Mouse (Mus musculus): ENCODE measurements around the gene Ifitm3. TPM values are rescaled to one million over a fixed set of nuclear protein-coding genes. Genes with fewer than 3 reads are reported as not detected.

Ifitm3 gene
- polyA plus RNA-seq, 1 experiment = 177 TPM

DNA sequence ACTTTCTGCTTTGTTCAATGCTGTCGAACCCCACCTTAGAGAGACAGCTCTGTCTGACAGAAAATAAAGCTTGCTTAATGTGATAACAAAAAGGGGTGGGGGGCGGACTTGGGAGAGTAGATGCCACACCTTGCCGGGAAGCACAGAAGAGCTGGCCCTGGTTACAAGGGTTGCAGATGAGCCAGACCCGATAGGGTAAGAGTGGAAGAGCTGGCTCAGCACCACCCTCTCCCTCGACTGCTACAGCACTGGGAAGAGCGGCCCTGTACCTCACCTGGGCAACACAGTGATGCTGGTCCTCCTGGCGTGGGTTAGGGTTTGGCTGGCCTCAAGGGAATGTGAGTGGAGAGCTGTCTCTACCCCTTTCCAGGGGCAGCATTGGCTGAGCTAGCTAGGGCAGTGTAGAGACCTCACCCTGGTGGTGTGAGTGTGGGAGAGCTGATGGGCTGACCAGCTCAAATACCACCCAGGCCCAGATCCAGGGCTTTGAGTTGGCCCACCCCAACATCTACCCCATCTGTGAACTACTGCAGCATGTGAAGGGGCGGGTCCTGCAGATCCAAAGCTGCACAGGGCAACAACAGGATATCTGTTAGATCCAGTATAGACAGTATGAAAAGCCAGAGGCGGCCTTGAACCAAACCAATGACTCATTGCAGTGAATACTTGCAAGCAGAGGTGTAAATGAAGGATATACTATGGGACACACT is 22.0 kb upstream of the Ifitm3 start:
- 77% methylated on average over 9 of the region's 9 CpGs for WGBS
- no peak overlapping the region for H3K4me3 ChIP-seq (ENCODE audit: extremely low read depth, insufficient read depth, insufficient read length)
- TF ChIP-seq POLR2A (IDR thresholded peaks at IDR 0.05; ENCODE audit: low read depth, low read length) = no peak
- no peak for TF ChIP-seq CTCF (IDR thresholded peaks at IDR 0.05; ENCODE audit: extremely low read depth, insufficient read depth, insufficient read length, insufficient replicate concordance)
- no peak for DNase-seq (ENCODE audit: low read depth in 1 of 2, low spot score in 2 of 2)
- no peaks in the 10 kb centered on the region for H3K36me3 ChIP-seq (ENCODE audit: control insufficient read depth, insufficient read depth, low read length)
- no peaks in the 10 kb centered on the region for H3K4me1 ChIP-seq (ENCODE audit: control insufficient read depth, insufficient read depth, insufficient read length)
- no peak overlapping the region for H3K27ac ChIP-seq (ENCODE audit: insufficient read depth, low read length)
- H3K27me3 ChIP-seq (ENCODE audit: control insufficient read depth, insufficient read depth, low read length) = no peaks in the 10 kb centered on the region

DNA sequence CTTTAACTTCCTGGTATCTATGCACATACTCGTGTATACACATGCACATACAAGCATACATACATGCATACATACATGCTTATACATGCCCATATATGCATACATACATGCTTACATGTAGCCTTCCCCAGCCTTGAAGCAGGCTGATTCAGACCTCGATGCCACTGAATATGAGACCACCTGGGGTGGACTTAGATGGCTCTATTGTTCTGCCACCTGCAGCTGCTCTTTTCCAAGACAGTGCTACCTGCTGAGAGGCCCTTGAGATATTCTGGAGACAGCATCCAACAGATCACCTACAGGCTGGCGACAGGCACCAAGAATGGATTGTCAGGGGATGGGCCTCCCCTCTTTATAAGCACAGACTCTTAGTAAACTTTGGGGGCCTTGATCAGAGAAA is 19.8 kb upstream of the Ifitm3 start:
- no peaks in the 10 kb centered on the region for H3K4me1 ChIP-seq (ENCODE audit: control insufficient read depth, insufficient read depth, insufficient read length)
- no peaks in the 10 kb centered on the region for H3K27me3 ChIP-seq (ENCODE audit: control insufficient read depth, insufficient read depth, low read length)
- no peak overlapping the region for H3K27ac ChIP-seq (ENCODE audit: insufficient read depth, low read length)
- TF ChIP-seq CTCF (IDR thresholded peaks at IDR 0.05; ENCODE audit: extremely low read depth, insufficient read depth, insufficient read length, insufficient replicate concordance) (no peak), POLR2A (IDR thresholded peaks at IDR 0.05; ENCODE audit: low read depth, low read length) (no peak)
- DNase-seq (ENCODE audit: low read depth in 1 of 2, low spot score in 2 of 2) = no peak
- no peaks in the 10 kb centered on the region for H3K36me3 ChIP-seq (ENCODE audit: control insufficient read depth, insufficient read depth, low read length)
- 75% methylated on average over 3 of the region's 3 CpGs for WGBS
- no peak overlapping the region for H3K4me3 ChIP-seq (ENCODE audit: extremely low read depth, insufficient read depth, insufficient read length)

DNA sequence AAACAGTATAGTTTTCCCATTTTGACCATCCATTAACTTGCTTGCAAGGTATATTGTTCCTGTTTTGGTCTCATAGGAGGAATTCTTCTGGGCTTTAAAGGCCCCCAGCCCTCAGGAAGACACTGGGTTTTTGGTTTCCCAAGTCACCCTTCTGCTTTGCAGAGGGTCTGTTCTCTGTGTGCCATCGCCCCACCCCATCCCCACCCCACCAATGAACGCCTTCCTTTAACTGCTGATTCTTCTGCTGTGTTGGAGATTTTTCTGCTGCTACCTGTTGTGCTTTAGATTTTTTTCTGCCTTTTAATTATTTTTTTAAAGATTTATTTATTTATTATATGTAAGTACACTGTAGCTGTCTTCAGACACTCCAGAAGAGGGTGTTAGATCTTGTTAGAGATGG is 18.3 kb upstream of the Ifitm3 start, which contains the start of gene Gm17387:
TSS of gene Gm17387 (plus strand) at position 301 of the 400 bp plus-strand sequence.
- Histone ChIP-seq H3K36me3 (ENCODE audit: control insufficient read depth, insufficient read depth, low read length) (no peaks in the 10 kb centered on the region), H3K4me1 (ENCODE audit: control insufficient read depth, insufficient read depth, insufficient read length) (no peaks in the 10 kb centered on the region)
- 97% methylated on average over 2 of the region's 2 CpGs for WGBS

DNA sequence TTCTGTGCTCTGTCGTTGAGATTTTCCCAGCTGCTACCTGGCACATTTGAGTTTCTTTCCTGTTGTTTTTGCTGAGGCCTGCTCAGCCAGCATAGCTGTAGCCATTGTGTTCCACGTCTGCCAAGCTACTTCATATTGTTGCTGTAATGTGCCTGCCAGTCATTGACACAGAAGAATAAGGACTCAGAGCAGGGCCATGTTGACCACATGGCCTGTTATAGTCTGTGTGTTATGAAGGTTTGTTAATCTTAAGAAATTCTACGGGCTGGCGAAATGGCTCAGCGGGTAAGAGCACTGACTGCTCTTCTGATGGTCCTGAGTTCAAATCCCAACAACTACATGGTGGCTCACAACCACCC is 16.1 kb upstream of the Ifitm3 start:
- no peak for TF ChIP-seq CTCF (IDR thresholded peaks at IDR 0.05; ENCODE audit: extremely low read depth, insufficient read depth, insufficient read length, insufficient replicate concordance)
- TF ChIP-seq POLR2A (IDR thresholded peaks at IDR 0.05; ENCODE audit: low read depth, low read length) = no peak
- 0 out of 2 replicates have a peak overlapping the region, but pooled peaks have one; percentile 10 for H3K27ac ChIP-seq (ENCODE audit: insufficient read depth, low read length)
- H3K4me1 ChIP-seq (ENCODE audit: control insufficient read depth, insufficient read depth, insufficient read length) = no peaks in the 10 kb centered on the region
- no peak for DNase-seq (ENCODE audit: low read depth in 1 of 2, low spot score in 2 of 2)
- WGBS = 79% methylated on average over 5 of the region's 5 CpGs
- H3K4me3 ChIP-seq (ENCODE audit: extremely low read depth, insufficient read depth, insufficient read length) = no peak overlapping the region
- no peaks in the 10 kb centered on the region for H3K27me3 ChIP-seq (ENCODE audit: control insufficient read depth, insufficient read depth, low read length)
- H3K36me3 ChIP-seq (ENCODE audit: control insufficient read depth, insufficient read depth, low read length) = no peaks in the 10 kb centered on the region

More for the DNA sequence above, 18.3 kb upstream of the Ifitm3 start, which contains the start of gene Gm17387:
- TF ChIP-seq CTCF (IDR thresholded peaks at IDR 0.05; ENCODE audit: extremely low read depth, insufficient read depth, insufficient read length, insufficient replicate concordance) = no peak
- no peak for TF ChIP-seq POLR2A (IDR thresholded peaks at IDR 0.05; ENCODE audit: low read depth, low read length)
- Histone ChIP-seq H3K27me3 (ENCODE audit: control insufficient read depth, insufficient read depth, low read length) (no peaks in the 10 kb centered on the region), H3K4me3 (ENCODE audit: extremely low read depth, insufficient read depth, insufficient read length) (no peak within 1 kb of the TSS), H3K27ac (ENCODE audit: insufficient read depth, low read length) (no peak within 1 kb of the TSS)
- no peak for DNase-seq (ENCODE audit: low read depth in 1 of 2, low spot score in 2 of 2)

DNA sequence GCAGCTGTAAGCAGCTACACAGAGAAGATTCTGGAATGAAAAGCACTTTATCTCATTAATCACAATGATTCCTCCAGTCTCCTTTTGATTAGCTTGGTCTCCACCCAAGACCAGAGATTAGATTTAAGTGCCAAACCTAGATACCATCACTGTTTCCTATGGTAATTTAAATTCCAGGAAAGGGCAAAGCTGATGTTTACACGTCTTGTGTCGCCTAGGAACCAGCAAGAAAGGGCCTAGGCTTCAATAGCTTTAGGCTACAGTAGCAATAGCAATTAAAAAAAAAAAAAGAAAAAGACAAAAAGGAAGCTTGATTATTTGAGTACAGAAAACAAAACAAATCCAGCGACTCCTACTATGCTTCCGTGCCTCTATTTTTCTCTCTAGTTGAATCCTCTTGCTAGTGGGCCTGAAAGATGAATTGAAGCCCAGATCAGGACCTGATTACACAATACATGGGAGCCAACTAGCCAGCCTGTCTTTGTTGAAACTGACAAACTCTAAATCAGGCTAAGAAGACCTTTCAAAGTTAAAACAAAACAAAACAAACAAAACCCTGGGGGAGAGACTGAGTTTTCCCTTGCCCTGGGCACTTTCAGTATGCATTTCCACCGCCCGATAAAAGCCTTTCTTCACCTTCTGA is 15.6 kb upstream of the Ifitm3 start:
- WGBS = 86% methylated on average over 6 of the region's 6 CpGs
- TF ChIP-seq CTCF (IDR thresholded peaks at IDR 0.05; ENCODE audit: extremely low read depth, insufficient read depth, insufficient read length, insufficient replicate concordance) = no peak
- no peak for TF ChIP-seq POLR2A (IDR thresholded peaks at IDR 0.05; ENCODE audit: low read depth, low read length)
- 0 out of 2 replicates have a peak overlapping the region, but pooled peaks have one; percentile 10 for H3K27ac ChIP-seq (ENCODE audit: insufficient read depth, low read length)

DNA sequence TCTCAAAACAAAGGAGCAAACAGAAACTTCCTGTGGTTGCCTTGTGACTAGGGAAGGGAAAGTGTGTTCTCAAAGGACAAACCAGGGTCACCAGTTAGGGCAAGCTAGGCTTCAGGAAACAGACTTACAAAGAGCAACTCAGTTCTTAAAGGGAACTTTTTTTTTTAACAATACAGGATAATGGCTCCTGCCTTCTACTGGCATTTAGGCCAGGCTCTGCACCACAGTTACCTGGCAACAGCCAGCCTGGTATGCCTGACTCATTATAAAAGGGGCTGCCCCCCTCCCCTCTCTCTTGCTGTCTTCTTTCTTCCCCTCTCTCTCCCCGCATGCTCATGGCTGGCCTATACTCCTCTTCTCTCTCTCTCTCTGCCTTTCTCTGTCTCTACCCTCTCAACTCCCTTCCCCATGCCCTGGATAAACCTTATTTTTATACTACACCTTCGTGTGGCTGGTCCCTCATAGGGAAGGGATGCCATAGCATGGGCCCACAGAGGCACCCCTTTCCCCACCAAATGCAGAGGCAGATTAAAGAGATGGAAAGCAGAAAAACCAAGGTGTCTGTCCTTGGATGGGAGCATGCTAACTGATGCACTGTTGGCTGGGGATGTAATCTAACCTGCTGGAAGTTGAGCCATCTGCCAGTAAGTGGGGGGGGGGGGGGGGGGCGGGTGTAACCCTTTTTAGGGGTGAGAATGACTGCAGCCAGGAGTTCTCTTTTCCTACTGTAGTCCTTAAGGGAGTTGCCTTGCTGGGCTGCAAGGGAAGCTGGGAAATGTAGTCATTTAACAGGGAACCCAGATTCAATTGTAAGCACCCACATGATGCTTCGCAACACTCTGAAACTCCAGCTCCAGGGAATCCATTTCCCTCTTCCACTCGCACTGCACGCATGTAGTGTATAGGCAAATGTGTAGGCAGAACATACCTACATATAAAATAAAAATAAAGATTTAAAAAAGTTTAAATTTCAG is 14.6 kb upstream of the Ifitm3 start:
- WGBS = 61% methylated on average over 6 of the region's 6 CpGs
- Histone ChIP-seq H3K4me1 (ENCODE audit: control insufficient read depth, insufficient read depth, insufficient read length) (no peaks in the 10 kb centered on the region; the same call in 1 of the 2 replicates), H3K27me3 (ENCODE audit: control insufficient read depth, insufficient read depth, low read length) (no peaks in the 10 kb centered on the region), H3K36me3 (ENCODE audit: control insufficient read depth, insufficient read depth, low read length) (no peaks in the 10 kb centered on the region), H3K27ac (ENCODE audit: insufficient read depth, low read length) (peak overlapping the region; percentile 60), H3K4me3 (ENCODE audit: extremely low read depth, insufficient read depth, insufficient read length) (no peak overlapping the region)
- no peak for DNase-seq (ENCODE audit: low read depth in 1 of 2, low spot score in 2 of 2)
- TF ChIP-seq CTCF (IDR thresholded peaks at IDR 0.05; ENCODE audit: extremely low read depth, insufficient read depth, insufficient read length, insufficient replicate concordance) (no peak), POLR2A (IDR thresholded peaks at IDR 0.05; ENCODE audit: low read depth, low read length) (no peak)

More for the DNA sequence above, 15.6 kb upstream of the Ifitm3 start:
- no peak for DNase-seq (ENCODE audit: low read depth in 1 of 2, low spot score in 2 of 2)
- Histone ChIP-seq H3K36me3 (ENCODE audit: control insufficient read depth, insufficient read depth, low read length) (no peaks in the 10 kb centered on the region), H3K27me3 (ENCODE audit: control insufficient read depth, insufficient read depth, low read length) (no peaks in the 10 kb centered on the region), H3K4me3 (ENCODE audit: extremely low read depth, insufficient read depth, insufficient read length) (no peak overlapping the region), H3K4me1 (ENCODE audit: control insufficient read depth, insufficient read depth, insufficient read length) (no peaks in the 10 kb centered on the region)
